Mouse (Mus musculus) heart, embryonic 12.5 days (tissue): Measurements from ENCODE around the gene Zfp664. TPM values are rescaled to one million over a fixed set of nuclear protein-coding genes. Genes with fewer than 3 reads are reported as not detected.

Experiments used
- ATAC-seq: fragments of 200-750 bp; cut with Nextera tagmentation; 2 replicates; pipeline ENCODE4 v1.8.0; 2017; ENCODE audit warnings: moderate TSS enrichment, moderate library complexity; ENCODE audit not compliant: insufficient number of reproducible peaks, low FRiP score
- H3K27ac ChIP-seq: fragments of 300-500 bp; sonication (generic); 2 replicates; pipeline ENCODE4 v1.5.1; 2016; ENCODE audit warnings: mild to moderate bottlenecking, moderate library complexity; ENCODE audit not compliant: poor library complexity, severe bottlenecking
- H3K27me3 ChIP-seq: fragments of 300-500 bp; sonication (generic); replicated peaks from 2 replicates; pipeline ENCODE4 v1.6.1; 2016; ENCODE audit warnings: mild to moderate bottlenecking, moderate library complexity
- H3K36me3 ChIP-seq: fragments of 300-500 bp; sonication (generic); 2 replicates; pipeline ENCODE4 v1.6.1; 2016; ENCODE audit warnings: mild to moderate bottlenecking, moderate library complexity
- H3K4me1 ChIP-seq: fragments of 300-500 bp; sonication (generic); replicated peaks from 2 replicates; pipeline ENCODE4 v1.6.1; 2016; ENCODE audit warnings: mild to moderate bottlenecking
- H3K4me2 ChIP-seq: fragments of 300-500 bp; sonication (generic); 2 replicates; pipeline ENCODE4 v1.6.1; 2016; ENCODE audit warnings: mild to moderate bottlenecking, moderate library complexity
- H3K4me3 ChIP-seq: fragments of 300-500 bp; sonication (generic); 2 replicates; pipeline ENCODE4 v1.5.1; 2016; ENCODE audit warnings: mild to moderate bottlenecking
- H3K9ac ChIP-seq: fragments of 300-500 bp; sonication (generic); 2 replicates; pipeline ENCODE4 v1.6.1; 2016; ENCODE audit warnings: mild to moderate bottlenecking, moderate library complexity
- H3K9me3 ChIP-seq: fragments of 300-500 bp; sonication (generic); replicated peaks from 2 replicates; pipeline ENCODE4 v1.6.1; 2016; ENCODE audit warnings: mild to moderate bottlenecking, moderate library complexity
- WGBS: fragments of 180-500 bp; shearing (Covaris S2); methylation state at CpG from one replicate; pipeline ENCODE4 v1.1.7; 2016; 5-methylcytosine and 5-hydroxymethylcytosine counted together
- polyA plus RNA-seq: library from polyadenylated mRNA; unstranded; fragments of >200 nt; fragmentation: Nextera tagmentation; extraction: Ambion mirVana; gene quantifications from 2 replicates; pipeline ENCODE4 v1.2.1, GENCODE M21; 2016

Zfp664 gene
- polyA plus RNA-seq, 1 experiment from 2014 or later = 55.4 TPM

DNA sequence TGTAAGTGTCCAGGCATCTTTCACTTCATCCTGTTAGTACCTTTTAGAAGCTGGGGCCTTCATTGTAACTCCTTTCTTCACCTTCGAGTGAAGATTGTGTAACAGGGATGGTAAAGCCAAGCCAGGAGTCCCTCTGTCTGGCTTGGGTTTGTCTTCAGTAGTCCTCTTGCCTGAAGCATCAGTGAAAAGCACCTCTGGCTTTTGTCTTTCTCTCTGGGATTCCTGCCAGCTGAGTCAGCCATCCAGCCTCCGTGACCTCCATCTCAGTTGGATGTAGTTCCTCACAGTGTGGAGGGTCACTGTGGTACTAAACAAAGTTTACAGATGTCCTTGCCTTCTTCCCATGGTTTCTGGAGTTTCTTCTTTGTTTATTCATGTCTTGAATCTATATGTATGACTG is 9.5 kb downstream of the Zfp664 start:
- peaks cover 59% of the 10 kb centered on the region for H3K4me1 ChIP-seq
- no peak for ATAC-seq
- no peaks in the 10 kb centered on the region for H3K9me3 ChIP-seq
- H3K4me2 ChIP-seq = no peak overlapping the region
- H3K9ac ChIP-seq = no peak overlapping the region
- H3K4me3 ChIP-seq = no peak overlapping the region
- H3K27ac ChIP-seq = peak overlapping the region; percentile 3; the same call in 1 of the 2 replicates
- H3K27me3 ChIP-seq = no peaks in the 10 kb centered on the region
- WGBS = 25% methylated on average over 2 of the region's 2 CpGs
- H3K36me3 ChIP-seq = peaks cover 17% of the 10 kb centered on the region

DNA sequence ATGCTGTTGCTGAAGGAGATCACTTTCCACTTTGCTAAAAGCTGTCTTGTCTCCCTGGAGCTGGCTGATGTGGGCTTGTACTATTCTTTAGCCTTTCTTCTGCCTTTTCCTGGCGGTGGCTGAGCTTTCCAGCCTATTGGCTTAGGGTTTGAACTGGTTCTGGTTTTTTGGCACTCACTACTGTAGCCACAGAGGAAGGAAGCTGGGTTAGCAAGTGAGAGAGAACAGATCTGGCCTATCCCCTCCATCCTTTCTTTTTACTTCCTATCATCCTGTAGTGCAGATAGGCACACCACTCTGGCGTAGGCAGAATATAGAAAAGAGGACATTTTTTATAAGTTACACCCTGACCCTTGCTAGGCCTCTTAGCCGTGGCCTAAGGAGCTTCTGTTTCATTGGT is 10.6 kb downstream of the Zfp664 start:
- Histone ChIP-seq H3K4me1 (peaks cover 59% of the 10 kb centered on the region), H3K9me3 (no peaks in the 10 kb centered on the region), H3K27ac (peak overlapping the region; percentile 46), H3K9ac (no peak overlapping the region), H3K27me3 (no peaks in the 10 kb centered on the region), H3K36me3 (peaks cover 12% of the 10 kb centered on the region), H3K4me2 (no peak overlapping the region), H3K4me3 (no peak overlapping the region)
- WGBS = 55% methylated on average over 3 of the region's 3 CpGs
- ATAC-seq = 0 out of 2 replicates have a peak, but pooled peaks have one; percentile 51

DNA sequence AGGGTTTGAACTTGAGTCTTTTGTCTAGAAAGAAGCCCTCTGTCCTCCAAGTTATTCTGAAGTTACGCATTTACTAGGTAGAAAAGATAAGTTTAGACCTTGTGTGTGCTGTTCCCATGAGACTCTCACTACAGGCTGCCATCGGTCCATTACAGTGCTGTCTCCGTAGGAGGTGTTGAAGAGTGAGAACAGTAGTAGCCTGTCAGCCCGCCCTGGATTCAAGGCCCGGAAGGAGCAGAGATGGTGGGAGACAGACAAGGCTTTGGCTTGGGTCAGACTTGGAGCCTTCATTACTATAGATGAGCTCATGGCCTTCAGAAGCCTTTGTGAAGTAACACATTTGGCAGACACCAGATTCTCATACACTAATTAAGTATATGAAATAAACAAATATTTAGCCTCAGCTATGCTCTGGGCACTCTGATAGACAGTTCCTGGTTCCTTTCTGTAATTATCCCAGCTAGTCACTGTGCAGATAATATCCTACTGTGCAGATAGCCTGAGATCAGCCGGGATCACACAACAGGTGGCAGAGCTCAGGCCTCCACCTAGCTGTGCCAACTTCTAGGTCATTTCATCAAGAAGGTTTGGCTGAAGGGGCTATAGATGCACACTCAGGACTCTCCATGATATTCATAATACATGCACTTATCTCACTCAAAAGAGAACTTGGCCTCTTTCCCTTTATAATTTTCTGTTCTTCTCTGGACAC is 11.6 kb downstream of the Zfp664 start:
- no peak for ATAC-seq
- peaks cover 15% of the 10 kb centered on the region for H3K36me3 ChIP-seq
- peak overlapping the region; percentile 53 for H3K27ac ChIP-seq
- 54% methylated on average over 6 of the region's 6 CpGs for WGBS
- peaks cover 55% of the 10 kb centered on the region for H3K4me1 ChIP-seq
- no peak overlapping the region for H3K9ac ChIP-seq
- H3K4me3 ChIP-seq = no peak overlapping the region
- no peaks in the 10 kb centered on the region for H3K9me3 ChIP-seq
- H3K27me3 ChIP-seq = no peaks in the 10 kb centered on the region
- H3K4me2 ChIP-seq = no peak overlapping the region

DNA sequence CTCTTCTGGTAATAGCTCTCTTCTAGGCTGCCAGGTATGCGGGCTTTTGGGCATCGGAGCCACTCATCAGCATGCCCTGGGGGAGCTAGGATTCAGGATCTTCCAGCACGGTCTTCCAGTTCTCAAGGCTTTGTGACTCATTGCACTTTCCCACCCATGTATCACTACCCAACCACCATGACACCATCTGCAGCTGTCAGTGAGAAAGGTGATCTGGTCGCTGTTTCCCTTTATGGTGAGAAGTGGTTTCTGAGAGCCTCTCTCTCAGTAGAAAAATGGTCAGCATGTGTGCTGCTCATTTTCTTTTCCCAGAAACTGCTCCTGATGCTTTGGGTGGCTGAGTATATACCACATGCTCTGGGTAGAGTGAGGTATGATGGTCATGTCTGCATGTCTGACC is 16.8 kb downstream of the Zfp664 start:
- no peak overlapping the region for H3K4me2 ChIP-seq
- H3K9me3 ChIP-seq = no peaks in the 10 kb centered on the region
- H3K27ac ChIP-seq = no peak overlapping the region
- 87% methylated on average over 4 of the region's 4 CpGs for WGBS
- no peak overlapping the region for H3K4me3 ChIP-seq
- peaks cover 37% of the 10 kb centered on the region for H3K36me3 ChIP-seq
- no peaks in the 10 kb centered on the region for H3K27me3 ChIP-seq
- peaks cover 6% of the 10 kb centered on the region for H3K4me1 ChIP-seq
- no peak overlapping the region for H3K9ac ChIP-seq
- no peak for ATAC-seq

DNA sequence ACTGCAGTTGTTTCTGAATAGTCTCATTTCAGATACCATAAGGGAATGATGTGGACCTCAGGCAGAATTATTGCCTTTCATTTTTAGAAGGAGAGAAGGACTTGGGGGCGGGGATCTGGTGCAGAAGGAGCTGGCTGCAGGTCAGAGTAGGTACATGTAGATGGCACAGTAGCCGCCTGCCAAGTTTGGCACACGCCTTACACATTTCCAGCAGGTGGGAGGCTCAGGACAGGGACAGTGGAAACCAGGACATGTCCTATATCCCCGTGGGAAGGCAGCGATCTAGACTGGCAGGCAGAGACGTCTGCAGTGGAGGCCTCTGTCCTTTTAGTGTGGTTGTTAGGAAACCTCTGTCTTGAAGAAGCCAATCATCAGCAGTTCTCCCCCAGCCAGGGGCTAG is 17.3 kb downstream of the Zfp664 start:
- H3K4me1 ChIP-seq = peaks cover 6% of the 10 kb centered on the region
- H3K4me3 ChIP-seq = no peak overlapping the region
- no peaks in the 10 kb centered on the region for H3K9me3 ChIP-seq
- H3K9ac ChIP-seq = no peak overlapping the region
- H3K27me3 ChIP-seq = no peaks in the 10 kb centered on the region
- no peak for ATAC-seq
- 87% methylated on average over 6 of the region's 6 CpGs for WGBS
- no peak overlapping the region for H3K27ac ChIP-seq
- peaks cover 39% of the 10 kb centered on the region for H3K36me3 ChIP-seq
- no peak overlapping the region for H3K4me2 ChIP-seq

DNA sequence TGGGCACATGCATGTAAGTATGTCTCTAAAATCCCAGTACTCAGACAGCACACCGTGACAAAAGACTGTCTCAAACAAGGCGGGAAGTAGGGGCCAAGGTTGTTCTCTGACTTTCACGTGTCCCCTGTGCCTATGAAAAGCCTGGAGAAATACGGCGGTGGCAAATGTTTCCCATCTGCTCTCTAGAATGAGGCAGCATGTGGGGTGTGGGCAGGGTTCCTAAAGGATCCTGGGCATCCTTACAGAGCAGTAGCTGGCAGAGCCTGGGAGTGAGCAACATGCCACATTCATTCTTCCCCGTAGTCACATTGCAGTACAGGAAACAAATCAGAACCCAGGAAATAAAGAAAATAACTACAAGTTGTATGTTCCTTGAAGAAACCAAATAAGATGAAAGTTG is 21.4 kb downstream of the Zfp664 start:
- 85% methylated on average over 6 of the region's 6 CpGs for WGBS
- H3K27me3 ChIP-seq = no peaks in the 10 kb centered on the region
- ATAC-seq = no peak
- H3K9ac ChIP-seq = no peak overlapping the region
- H3K9me3 ChIP-seq = no peaks in the 10 kb centered on the region
- no peak overlapping the region for H3K4me3 ChIP-seq
- H3K4me1 ChIP-seq = no peaks in the 10 kb centered on the region
- no peak overlapping the region for H3K27ac ChIP-seq
- H3K36me3 ChIP-seq = peaks cover 65% of the 10 kb centered on the region
- H3K4me2 ChIP-seq = no peak overlapping the region

DNA sequence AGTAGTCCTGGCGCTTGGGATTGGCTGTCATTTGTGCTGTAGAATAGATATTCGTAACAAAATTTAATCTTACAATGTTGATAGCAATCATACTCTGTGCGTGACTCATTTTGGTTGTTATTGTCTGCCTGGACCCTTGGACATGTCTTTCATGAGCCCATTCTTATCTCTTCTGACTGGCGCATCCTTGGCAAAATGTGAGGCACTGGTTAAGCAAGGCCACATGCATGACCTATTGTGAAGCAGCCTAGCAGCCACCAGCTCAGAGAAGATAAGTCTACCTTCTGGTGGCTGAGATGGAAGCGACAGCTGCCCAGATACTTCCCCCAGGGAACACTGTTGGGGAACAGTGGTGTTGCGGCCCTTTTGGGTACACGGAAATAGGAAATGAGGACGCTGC is 26.2 kb downstream of the Zfp664 start:
- peaks cover 47% of the 10 kb centered on the region for H3K36me3 ChIP-seq

DNA sequence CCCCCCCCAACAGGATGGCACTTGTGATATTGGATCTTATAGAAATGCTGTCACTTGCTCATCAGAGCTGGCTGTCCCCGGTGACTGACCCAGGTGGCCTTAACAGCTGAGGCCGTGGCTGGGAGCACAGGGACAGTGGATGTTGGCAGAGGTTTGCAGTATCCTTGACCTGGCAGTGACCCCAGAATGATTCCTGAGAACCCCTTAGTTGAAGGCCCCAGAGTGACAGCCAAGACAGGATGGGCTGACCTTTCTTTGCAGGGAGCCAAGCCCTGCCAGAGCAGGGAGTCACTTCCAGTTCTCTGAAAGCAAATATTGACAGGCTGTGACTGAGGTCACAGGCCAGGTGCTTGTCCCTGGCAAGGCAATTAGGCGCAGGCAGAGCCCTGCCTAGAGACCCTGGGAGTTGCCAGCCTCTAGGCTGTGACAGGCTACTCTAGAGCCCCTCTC is 29.5 kb downstream of the Zfp664 start:
- Histone ChIP-seq H3K4me2 (no peak overlapping the region), H3K9me3 (no peaks in the 10 kb centered on the region), H3K36me3 (peaks cover 21% of the 10 kb centered on the region), H3K27ac (no peak overlapping the region), H3K4me3 (no peak overlapping the region), H3K9ac (no peak overlapping the region), H3K27me3 (no peaks in the 10 kb centered on the region), H3K4me1 (peaks cover 22% of the 10 kb centered on the region)
- ATAC-seq = no peak; the same call in 1 of the 2 replicates
- WGBS = 62% methylated on average over 3 of the region's 3 CpGs

More for the DNA sequence above, 26.2 kb downstream of the Zfp664 start:
- no peaks in the 10 kb centered on the region for H3K9me3 ChIP-seq
- H3K9ac ChIP-seq = no peak overlapping the region
- no peaks in the 10 kb centered on the region for H3K27me3 ChIP-seq
- 91% methylated on average over 8 of the region's 8 CpGs for WGBS
- no peak for ATAC-seq
- H3K4me2 ChIP-seq = no peak overlapping the region
- peaks cover 15% of the 10 kb centered on the region for H3K4me1 ChIP-seq
- no peak overlapping the region for H3K4me3 ChIP-seq
- H3K27ac ChIP-seq = no peak overlapping the region

DNA sequence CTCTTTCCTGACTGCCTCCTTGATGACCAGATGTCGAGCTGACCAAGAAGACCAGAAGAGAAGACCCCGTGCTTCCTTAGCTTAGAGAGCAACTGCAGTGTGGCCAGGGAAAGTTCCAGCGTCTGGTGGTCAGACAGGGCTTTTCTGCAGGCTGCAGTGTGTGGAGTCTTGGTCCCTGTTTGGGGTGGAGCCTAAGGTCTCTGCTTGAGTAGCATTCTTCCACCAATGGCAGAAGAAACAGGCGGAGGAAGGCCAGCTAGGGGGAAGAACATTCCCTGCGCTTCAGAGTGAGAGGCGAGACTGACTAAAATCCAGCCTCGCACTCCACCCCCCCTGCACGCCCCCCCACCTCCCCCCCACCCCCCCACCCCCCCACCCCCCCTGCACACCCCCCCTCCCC is 33.6 kb downstream of the Zfp664 start:
- Histone ChIP-seq H3K36me3 (no peaks in the 10 kb centered on the region), H3K4me2 (no peak overlapping the region), H3K4me1 (peaks cover 23% of the 10 kb centered on the region), H3K4me3 (no peak overlapping the region), H3K9ac (no peak overlapping the region), H3K27ac (no peak overlapping the region), H3K27me3 (no peaks in the 10 kb centered on the region; the same call in 1 of the 2 replicates), H3K9me3 (no peaks in the 10 kb centered on the region)
- WGBS = 52% methylated on average over 7 of the region's 8 CpGs
- ATAC-seq = no peak

DNA sequence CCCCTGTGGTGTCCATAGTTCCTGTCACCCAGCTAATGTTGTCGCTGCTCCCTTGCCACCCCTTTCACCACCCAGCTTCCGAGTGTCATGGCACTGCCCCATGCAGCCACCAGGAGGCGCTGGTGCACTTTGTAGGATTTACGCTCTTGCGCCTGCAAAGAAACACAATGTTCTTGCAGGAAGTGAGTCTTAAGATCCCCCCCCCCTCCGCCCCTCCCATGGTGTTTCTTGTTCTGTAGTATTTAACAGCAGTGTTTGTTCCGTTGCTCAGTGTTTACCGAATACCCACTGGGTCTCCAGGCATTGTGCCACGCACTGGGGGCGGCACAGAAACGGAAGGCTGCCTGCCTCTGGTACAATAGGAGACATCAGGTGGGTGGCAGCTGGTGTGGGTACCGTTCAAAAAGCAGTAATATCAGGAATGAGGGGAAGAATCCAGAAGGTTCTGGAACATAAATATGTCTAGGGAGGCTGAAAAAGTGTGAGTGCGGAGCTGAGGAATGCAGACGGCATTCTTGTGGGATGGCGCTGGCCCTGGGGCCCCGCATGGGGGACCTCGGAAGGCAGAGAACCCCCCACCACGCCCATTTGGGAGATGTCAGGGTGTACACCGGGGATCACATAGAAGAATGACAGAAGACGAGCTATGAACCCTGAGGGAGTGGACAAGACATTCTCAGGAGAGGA is 37.6 kb downstream of the Zfp664 start:
- H3K4me1 ChIP-seq = peaks cover 12% of the 10 kb centered on the region
- no peak overlapping the region for H3K27ac ChIP-seq
- peak overlapping the region; percentile 32 for H3K4me3 ChIP-seq
- H3K4me2 ChIP-seq = peak overlapping the region; percentile 66
- H3K9ac ChIP-seq = no peak overlapping the region; the same call in 1 of the 2 replicates
- 28% methylated on average over 20 of the region's 20 CpGs for WGBS
- no peaks in the 10 kb centered on the region; the same call in 1 of the 2 replicates for H3K27me3 ChIP-seq
- H3K36me3 ChIP-seq = no peaks in the 10 kb centered on the region
- no peaks in the 10 kb centered on the region for H3K9me3 ChIP-seq
- ATAC-seq = peak; percentile 52; the same call in 1 of the 2 replicates

DNA sequence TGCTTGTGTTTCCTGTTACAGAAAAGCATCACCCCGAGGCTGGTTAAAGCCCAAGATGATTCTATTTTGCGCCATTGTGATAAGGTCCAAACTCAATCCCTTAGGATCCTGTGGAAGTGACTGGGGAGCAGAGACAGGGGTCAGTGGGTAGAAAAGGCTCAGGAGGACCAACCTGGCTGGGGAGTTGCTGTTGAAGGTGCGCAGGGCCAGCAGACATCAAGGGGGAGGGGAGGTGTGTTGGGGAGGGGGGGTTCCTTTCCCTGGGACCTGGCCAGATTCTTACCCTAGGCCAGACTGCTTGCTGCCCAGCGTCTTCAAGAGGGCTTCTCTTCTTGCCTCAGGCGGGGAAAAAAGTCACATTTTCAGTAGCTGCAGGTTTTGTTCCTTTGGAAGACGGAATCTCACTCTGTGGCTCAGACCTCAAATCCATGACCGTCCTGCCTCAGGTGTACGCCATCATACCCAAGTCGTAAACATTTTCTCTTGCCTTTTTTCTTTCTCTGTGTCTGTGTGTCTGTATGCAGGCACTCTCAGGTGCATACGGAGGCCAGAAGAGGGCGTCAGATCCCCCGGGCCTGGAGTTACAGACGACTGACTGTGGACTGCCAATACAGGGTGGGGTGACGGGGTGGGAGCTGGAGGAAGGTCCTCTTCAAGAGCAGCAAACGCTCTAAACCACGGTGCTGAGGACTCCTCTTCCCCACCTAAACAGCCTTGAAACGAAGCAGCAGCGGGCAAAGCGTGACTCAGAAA is 38.4 kb downstream of the Zfp664 start:
- Histone ChIP-seq H3K27me3 (no peaks in the 10 kb centered on the region; the same call in 1 of the 2 replicates), H3K4me1 (peaks cover 10% of the 10 kb centered on the region), H3K36me3 (no peaks in the 10 kb centered on the region), H3K9ac (no peak overlapping the region), H3K9me3 (no peaks in the 10 kb centered on the region), H3K4me3 (no peak overlapping the region), H3K4me2 (no peak overlapping the region), H3K27ac (no peak overlapping the region)
- 65% methylated on average over 19 of the region's 19 CpGs for WGBS
- no peak for ATAC-seq
